Mouse (Mus musculus) embryo, embryonic 10 days (tissue): ENCODE measurements around the gene Arl8b.

Experiments used
- DNase-seq: peaks from one replicate; pipeline ENCODE4 v3.0.0-alpha.2; 2015; ENCODE audit warnings: low spot score

The Arl8b gene

DNA sequence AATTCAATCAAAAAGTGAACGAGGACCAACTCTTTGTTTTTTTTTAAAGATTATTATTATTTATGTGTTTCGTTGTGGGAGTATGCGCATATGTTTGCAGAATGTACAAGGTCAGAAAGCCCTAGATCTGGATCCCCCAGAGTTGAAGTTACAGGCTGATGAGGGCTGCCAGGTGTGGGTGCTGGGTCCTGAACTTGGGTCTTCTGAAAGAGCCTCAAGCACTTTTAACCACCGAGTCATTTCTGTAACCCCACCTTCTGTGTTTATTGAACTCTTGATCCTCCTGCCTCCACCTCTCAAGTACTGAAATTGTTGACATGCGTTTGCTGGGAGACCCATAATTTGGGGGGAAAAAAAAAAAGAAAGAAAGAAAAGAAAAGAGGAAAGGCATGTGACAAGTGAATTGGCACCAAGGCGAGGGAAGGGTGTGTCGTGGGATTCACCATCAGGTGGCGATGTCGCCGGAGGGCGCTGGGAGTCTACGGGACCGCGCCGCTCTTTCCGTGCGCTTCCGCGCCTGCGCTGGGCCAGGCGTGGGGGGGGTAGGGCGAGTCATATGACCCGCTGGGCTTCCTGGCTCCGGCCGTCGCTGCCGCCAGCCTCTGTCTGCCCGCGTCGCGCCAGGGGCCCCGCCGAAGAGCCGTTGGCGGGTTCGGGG lies at the start of gene Arl8b:
Gene Arl8b (plus strand): TSS at position 574 of the 658 bp plus-strand sequence.
- DNase-seq: peak; percentile 98

DNA sequence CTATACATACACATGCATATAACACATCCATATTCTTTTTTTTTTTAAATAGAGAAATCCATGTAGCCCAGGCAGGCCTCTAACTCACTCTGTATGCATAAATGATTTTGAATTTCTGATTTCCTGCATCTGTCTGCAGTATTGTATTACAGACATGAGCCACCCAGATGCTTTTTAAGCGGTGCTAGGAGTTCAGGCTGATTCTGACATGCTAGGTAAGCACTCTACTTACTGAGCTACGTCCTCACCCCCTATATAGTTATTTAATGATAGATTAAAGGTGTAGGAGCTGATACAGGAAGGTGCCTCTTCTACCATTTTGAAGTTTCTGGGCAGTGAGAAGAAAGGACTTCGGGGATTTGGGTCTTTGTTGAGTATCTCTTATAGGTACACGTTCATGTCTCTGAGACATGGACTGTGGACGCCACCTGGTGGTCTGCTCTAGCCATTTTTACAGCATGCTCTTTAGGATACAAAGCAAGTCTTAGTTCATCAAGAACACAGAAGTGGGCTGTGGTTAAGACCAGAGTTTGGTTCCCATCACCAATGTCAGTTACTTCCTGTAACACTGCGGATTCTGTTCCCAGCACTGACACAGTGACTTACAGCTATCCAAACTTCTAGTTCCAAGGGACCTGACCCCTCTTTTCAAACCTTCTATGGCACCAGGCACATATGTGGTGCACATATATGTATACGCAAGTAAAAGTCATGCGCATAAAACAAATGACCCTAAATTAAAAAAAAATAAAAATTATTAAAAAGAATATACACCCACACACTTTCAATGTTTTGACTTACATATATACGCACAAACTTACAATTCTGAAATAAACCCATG lies 46.8 kb upstream of the Arl8b start:
- DNase-seq: peak; percentile 89

DNA sequence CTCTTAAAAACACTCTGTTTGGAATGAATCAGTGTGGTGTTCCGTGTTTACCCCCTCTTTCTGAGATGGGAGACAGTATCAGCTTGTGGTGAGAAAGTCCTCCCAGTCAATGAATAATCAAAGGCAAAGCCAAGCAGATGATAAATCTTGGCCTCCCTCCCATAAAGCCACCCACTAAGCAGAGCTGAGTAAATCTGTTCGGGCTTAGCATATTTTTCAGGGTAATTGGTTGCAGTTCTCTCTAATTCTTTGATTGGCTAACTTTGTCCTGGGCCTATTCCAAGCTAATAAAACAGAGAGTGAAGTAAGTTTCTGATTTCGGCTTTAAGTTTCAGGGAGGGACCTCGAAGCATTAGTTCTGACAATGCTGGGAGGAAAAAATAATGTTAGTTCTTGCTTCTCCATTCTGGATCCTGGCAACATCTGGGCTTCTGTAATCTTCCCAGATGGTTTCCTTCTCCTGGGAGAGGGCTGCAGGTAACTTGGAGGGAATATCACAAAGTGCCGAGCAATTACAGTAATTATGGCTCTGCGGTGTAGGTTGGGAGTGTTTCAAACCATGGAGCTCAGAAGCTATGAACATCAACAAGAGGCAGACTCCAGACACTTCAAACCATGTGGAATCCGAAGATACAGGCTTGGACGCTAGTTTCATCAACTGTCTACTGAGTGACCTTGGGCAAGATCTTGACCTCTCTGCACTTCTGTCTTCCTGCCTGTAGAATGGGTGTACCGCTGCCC lies 44.3 kb upstream of the Arl8b start:
- no peak for DNase-seq

DNA sequence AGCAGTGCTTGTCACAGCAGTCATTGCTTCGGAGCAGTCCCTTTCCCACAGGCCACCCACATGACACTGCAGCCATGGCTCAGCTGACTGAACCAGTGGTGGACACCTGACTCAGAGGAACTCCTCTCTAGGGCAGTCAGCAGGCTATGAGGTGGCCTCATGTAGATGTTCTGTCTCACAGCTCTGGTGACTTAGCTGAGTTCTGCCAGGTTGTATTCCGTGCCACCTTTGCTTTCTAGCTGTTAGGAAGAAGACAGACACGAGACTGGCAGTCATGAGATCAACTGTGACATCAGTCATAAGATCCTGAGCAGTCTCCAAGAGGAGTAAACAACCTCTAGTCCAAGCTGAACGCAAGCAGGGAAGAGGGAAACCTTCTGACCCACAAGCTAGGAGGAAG lies 42.3 kb upstream of the Arl8b start:
- DNase-seq: no peak

DNA sequence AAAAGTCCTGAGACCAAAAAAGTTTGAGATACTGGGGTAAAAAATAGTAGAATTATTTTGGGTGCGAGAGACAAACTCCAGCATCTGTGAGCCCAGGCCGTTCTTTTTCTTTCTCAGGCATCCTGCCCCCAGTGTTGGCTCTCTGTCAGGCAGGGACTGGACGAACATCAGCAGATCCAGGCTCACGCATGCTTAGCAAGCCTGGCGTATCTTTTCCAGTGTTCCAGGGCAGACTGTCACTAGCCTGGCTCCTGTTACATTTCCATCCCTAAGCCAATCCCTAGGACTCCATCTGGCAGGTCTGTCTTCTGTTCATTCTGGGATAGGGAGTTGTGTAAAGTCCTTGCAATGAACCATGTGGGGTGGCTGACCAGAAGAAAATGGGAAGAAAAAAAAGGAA lies 39.2 kb upstream of the Arl8b start:
- no peak for DNase-seq

DNA sequence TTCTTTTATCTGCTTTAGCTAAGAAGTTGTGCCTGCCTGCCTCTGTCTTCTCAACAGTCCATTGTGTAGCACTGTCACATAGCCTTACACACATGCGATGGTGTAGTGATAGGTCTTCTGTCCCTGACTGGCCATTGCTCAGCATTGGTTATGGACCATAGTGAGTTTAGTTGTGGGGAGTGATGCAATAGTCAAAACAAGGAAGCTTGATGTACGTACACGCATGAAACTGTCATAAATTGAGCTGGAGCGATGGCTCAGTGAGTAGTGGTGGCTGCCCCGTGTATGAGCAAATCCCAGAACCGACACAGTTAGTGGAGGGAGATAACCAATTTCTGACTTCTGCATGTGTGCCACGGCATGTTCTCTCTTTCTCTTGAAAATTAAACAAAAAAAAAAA lies 31.6 kb upstream of the Arl8b start:
- DNase-seq: no peak

DNA sequence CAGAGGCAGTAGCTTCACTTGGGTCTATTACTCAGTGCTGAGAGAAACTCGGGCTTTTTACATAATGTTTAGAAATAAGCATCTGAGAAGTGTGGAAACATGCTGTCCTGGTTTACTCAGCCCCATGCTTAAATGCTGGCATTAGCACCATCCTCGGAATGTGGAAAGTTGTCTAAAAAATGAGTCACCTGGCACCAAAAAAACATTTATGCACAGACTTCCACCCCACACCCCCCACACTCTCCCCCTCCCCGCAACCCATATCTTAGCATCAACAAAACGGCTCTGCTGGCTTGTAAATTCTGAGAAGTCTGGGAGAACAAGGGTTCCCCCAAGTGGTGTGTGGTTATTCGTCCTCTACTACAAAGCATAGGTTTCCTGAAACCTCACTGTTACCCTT lies 30.5 kb upstream of the Arl8b start:
- DNase-seq: no peak

DNA sequence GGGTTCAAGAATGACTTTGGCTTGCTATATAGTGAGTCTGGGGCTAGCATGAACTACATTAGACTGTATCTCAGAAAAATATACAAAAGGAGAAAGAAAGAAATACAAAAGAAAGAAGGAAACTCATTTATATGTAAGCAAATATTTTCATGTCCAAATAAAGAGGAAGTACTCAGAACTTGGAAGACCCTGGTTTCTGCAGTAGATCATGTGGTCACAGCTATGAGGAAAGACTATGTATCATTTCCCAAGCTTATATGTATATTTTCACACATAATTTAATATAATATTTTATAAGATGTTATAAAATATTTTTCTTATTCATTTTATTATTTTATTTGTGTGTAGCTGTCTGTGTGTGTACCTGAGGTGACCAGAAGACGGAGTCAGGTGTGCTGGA lies 29.4 kb upstream of the Arl8b start:
- no peak for DNase-seq

DNA sequence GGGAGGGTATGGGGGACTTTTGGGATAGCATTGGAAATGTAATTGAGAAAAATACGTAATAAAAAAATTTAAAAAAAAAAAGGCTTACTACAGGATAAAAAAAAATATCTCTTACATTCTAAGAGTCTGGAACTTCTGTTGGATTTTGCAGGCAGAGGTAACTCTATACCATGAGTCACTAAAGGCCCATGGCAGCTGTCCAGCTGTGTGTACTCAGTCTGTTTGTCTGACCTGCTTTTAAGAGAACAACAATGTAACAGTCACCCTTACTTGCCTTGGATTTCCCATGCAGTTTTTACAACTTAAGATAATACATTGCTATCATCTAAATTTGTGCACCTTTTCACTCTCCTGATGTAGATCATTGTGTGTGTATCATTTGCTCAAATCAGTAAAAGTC lies 28.5 kb upstream of the Arl8b start:
- no peak for DNase-seq

DNA sequence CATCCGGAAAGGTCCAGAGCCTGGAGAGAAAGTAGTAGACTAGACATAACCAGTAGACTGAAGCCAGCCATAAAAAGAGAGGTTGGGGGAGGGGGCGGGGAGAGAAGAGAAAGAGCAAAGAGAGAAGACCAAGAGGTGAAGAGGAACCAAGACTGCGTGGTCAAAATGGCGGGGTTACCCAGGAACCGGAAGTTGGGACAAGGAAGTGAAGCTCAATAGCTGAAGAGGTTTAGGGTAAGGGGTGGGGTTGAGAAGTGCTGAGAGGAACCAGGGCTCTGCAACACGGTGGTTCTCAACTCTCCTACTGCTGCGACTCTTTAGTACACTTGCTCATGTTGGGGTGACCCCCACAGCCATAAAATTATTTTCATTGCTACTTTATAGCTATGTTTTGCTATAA lies 27.0 kb upstream of the Arl8b start:
- DNase-seq: no peak

DNA sequence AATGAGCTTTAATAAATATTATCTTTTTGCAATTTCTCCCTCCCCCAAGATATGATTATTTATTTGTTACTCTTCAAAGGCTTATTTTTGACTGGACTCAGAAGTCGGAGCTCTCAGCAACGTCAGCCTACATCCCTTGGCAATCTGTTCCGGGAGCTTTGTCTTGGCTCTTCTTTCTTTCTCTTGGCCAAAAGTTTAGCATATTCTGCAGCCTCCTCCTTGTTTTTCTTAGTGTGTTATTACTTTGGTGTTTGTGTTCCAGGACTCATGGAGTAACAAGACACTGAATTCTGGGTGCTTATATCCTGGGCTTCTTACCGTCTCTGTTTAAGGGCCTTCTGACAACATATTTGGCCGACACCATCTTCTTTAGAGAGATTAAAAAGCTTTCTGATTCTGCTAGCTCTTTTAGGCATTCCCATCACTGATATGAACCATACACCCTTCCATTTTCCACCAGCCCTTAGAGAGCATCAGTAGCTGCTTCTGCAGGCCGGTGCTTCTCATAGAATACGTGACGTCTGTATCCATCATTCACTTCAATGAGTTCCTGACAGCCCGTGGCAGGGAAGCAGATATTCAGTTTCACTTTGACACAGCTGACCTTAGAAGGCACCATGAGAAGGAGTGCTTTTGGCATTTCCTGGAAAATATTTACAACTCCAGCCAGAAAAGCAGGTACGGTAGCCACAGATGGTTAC lies 23.8 kb upstream of the Arl8b start:
- no peak for DNase-seq

DNA sequence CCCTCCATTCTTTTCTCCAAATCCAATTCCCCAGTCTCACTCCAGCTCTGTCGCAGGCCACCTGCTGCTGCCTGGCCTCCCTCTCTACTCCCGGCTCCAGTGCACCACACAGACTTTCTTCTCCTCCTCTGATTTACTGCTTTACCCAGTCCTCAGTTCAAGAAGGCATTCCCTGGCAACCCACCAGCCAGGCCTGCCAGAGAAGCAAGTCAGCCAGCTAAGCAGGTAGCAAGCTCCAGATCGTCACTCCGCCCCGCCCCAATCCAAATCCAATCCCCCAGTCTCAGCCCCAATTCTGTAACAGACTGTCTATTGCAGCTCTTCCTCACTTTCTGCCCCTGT lies 23.2 kb upstream of the Arl8b start:
- no peak for DNase-seq

DNA sequence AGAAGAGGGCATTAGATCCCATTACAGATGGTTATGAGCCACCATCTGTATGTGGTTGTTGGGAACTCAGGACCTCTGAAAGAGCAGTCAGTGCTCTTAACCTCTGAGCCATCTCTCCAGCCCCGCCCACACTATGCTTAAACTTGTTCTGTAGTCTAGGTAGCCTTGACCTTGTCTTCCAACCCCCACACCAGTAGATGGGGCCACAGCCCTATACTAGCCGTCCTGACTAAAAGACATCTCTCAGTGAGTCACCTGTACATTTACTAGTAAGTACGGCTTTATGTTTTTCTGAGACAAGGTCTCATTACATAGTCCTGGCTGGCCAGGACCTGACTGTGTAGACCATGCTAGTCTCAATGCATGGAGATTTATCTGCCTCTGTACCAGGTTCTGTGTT lies 12.0 kb upstream of the Arl8b start:
- no peak for DNase-seq

DNA sequence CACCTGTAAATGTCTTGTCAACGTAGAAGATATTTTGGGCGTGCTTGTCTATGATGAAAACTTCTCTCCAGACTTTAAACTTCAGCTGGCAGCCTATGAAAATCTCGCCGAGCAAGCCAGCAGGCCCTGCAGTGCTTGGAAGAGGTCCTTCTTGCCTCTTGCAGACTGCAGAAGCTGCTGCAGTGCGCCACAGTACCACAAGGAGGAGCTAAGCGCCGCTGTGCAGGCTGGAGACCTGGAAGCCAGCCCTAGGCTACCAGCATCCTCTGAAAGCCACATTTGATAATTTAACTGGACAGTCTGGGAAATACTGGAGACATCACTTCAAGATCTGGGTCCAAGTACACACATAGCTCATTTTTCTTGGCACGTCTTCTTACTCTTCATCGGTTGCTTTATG lies 10.0 kb upstream of the Arl8b start:
- peak; percentile 87 for DNase-seq

DNA sequence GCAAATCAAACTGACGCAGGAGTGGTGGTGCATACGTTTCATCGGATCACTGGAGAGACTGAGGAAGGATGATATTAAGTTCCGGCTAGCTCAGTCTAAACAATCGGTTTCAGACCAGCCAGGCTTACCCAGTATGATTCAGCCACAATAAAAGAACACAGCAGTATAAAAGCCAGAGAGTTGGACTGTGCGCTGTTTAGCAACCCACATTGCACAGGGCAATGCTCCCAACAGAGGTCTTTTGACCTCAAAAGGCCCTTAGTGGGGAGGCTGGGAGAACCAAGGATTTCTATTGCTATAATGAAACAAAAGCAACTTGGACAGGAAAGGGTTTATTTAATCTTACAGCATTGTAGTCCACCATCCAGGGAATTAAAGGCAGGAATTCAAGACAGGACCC lies 9.4 kb upstream of the Arl8b start:
- no peak for DNase-seq

DNA sequence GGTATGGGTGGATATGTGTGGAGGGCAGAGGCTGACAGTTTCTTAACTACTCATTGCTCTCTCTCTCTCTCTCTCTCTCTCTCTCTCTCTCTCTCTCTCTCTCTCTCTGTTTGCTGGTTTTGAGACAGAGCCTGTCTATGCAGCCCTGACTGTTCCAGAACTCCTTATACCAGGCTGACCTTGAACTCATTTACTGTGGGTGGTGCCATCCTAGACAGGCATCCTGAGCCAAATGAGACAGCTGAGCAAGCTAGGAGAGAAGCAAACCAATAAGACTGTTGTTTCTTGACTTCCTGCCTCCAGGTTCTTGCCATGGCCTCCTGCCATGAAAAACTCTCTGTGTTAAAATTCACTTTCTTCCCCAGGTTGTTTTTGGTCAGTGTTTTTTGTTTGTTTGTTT lies 6.6 kb upstream of the Arl8b start:
- no peak for DNase-seq

DNA sequence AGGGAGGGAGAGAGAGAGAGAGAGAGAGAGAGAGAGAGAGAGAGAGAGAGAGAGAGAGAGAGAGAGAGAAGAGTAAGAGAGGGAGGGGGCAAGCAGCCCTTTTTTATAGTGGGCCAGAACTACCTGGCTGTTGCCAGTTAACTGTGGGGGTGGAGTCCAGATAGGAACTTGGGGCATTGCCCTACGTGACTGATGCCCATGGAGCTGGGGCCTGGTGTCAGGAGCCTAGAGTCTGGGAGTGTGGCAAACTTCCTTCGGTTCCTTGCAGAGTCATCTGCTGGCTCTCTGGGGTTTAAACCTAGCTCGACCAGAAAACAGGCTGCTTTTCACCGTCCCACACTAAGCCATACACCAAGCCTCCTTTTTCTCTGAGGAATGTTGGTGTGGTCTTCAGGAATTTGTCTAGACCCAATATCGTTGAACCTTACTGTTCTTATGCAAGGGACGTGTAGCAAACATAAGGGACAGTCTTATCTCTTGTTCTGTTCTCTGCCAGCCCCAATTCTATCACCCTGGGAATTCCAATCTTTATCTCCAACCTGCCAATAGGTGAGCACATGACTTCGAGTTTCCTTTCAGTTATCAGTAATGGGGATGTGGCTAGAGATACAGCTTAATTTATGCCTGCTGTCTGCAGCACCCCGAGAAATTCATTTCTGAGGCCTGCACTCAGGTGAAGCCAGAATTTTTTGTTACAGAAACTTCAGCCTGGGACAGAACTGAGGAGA lies 5.2 kb upstream of the Arl8b start:
- no peak for DNase-seq

DNA sequence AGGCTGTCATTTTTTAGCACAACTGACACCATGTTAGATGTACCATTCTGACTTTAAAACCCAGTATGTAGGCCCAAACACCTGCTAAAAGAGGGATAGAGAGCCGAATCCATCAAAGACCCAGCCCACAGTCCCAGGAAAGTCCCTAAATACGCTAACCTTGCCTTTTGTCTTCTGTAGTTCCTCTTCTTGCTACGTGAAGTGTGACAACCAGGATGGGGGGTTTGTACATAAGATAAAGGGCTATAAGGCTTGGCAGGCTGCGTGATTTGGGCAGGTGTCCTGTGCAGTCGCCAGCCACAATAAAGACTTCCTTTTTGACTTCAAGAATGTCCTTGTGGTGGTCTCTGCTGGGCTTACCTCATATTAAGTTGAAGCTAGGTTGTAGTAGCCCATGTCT lies 4.5 kb upstream of the Arl8b start:
- DNase-seq: no peak

DNA sequence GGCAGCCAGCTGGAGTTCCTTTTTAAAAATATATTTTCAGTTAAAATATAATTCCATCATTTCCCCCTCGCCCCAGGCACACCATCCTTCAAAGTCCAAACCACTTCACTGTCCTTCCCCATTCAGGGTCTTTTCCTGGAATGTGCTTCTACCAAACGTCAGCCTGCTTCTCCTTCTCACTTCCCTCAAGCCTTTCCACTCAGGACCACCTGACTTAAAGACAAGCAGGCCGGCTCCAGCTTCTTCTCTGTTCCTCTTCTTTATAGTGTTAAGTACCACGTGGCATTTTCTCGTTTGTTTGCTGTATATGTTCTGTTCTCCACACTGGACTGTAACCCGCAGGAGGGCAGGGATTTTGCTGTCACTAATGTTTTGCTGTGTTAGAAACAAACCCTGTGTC lies 1.0 kb upstream of the Arl8b start:
- DNase-seq: no peak

DNA sequence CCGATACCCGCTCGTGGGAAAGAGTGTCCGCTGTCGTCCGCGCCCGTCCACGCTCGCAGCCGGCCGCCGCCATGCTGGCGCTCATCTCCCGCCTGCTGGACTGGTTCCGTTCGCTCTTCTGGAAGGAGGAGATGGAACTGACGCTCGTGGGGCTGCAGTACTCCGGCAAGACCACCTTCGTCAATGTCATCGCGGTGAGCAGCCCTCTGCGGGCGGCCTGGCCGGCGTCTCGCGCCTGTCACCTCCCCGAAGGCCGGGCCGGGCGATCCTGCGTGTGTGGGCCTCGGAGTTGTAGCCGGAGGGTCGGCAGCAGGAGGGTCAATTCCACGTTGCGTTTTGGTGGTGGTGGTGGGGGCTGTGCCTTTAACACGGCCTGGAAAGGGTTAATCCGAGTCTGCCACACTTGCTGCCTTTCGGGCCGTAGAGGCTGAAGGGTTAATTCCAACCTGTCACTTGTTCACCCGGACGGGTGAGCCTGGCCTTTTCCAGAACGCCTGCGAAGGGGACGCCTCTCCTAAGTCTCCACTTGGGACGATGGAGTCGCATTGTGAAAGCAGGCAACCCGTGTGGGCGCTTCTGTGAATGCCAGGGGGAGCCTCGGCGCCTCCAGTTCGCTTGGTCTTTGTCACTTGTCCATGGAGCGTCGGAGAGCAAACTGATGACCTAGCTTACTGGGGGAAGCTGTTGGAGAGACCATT lies 434 bp downstream of the Arl8b start:
- peak; percentile 59 for DNase-seq

DNA sequence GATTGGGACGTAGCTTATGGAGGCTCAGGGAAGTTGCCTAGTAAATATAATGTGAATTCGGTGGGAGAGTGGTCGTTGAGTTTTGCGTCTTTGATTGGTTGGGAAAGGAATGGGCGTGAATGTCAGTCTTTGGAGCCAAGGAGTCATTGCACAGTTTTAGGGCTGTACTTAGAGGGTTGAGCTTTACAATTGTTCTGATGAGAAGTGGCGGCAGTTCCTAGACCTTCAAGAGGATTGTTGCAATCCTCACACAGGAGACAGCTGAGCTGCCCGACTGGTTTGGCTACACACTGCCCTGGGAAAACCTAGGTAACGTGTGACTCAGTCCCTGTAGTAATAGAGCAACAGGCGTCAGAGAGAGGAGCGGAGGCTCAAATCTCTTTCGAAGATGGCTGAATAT lies 1.2 kb downstream of the Arl8b start:
- peak; percentile 4 for DNase-seq
